Mouse (Mus musculus): Measurements from ENCODE around the gene Gpsm3. TPM values are rescaled to one million over a fixed set of nuclear protein-coding genes. Genes with fewer than 3 reads are reported as not detected.

The Gpsm3 gene
- polyA plus RNA-seq, 1 experiment, result 4.2 TPM

- H3K27me3 ChIP-seq (ENCODE audit: control insufficient read depth, insufficient read depth, low read length, poor library complexity, severe bottlenecking), result no peaks in the 10 kb centered on the region
- TF ChIP-seq POLR2A (IDR thresholded peaks at IDR 0.05; ENCODE audit: insufficient read depth, low read length) (peak; percentile 1), CTCF (IDR thresholded peaks at IDR 0.05; ENCODE audit: low read depth, low read length) (no peak)
- peak overlapping the region; percentile 81 for H3K9ac ChIP-seq (ENCODE audit: low read depth, poor library complexity, severe bottlenecking)
- peak overlapping the region; percentile 12 for H3K27ac ChIP-seq (ENCODE audit: insufficient read depth, low read length)
- H3K36me3 ChIP-seq (ENCODE audit: control insufficient read depth, insufficient read depth, low read length, poor library complexity, severe bottlenecking), result 0 out of 2 replicates have a peak, but pooled peaks cover 4% of the 10 kb centered on the region
- H3K9me3 ChIP-seq (replicated peaks; ENCODE audit: control insufficient read depth, insufficient read depth, low read length, poor library complexity, severe bottlenecking), result no peaks in the 10 kb centered on the region
- peaks cover 3% of the 10 kb centered on the region for H3K4me1 ChIP-seq (ENCODE audit: control insufficient read depth, insufficient read depth, low read length)
- peak overlapping the region; percentile 97 for H3K4me3 ChIP-seq (ENCODE audit: low read depth, low read length)
Measured at GRCm38 (mm10) chr17:34604511-34605237, 15.1 kb downstream of the Gpsm3 start.

- H3K27ac ChIP-seq (ENCODE audit: insufficient read depth, low read length), result peak overlapping the region; percentile 12
- peak; percentile 92 for TF ChIP-seq POLR2A (IDR thresholded peaks at IDR 0.05; ENCODE audit: insufficient read depth, low read length)
- TF ChIP-seq CTCF (IDR thresholded peaks at IDR 0.05; ENCODE audit: low read depth, low read length), result no peak
- no peak for TF ChIP-seq EP300 (IDR thresholded peaks at IDR 0.05; ENCODE audit: insufficient read depth, low read depth, low read length)
- H3K4me3 ChIP-seq (ENCODE audit: low read depth, low read length), result peak overlapping the region; percentile 97
- H3K27me3 ChIP-seq (ENCODE audit: control insufficient read depth, insufficient read depth, low read length, poor library complexity, severe bottlenecking), result no peaks in the 10 kb centered on the region
- 0 out of 2 replicates have a peak, but pooled peaks cover under 1% of the 10 kb centered on the region for H3K36me3 ChIP-seq (ENCODE audit: control insufficient read depth, insufficient read depth, low read length, poor library complexity, severe bottlenecking)
- H3K4me1 ChIP-seq (ENCODE audit: control insufficient read depth, insufficient read depth, low read length), result peaks cover 3% of the 10 kb centered on the region
- H3K9me3 ChIP-seq (replicated peaks; ENCODE audit: control insufficient read depth, insufficient read depth, low read length, poor library complexity, severe bottlenecking), result no peaks in the 10 kb centered on the region
- H3K9ac ChIP-seq (ENCODE audit: low read depth, poor library complexity, severe bottlenecking), result peak overlapping the region; percentile 81
Measured at GRCm38 (mm10) chr17:34605609-34606008, 16.0 kb downstream of the Gpsm3 start.

GRCm38 (mm10) chr17:34606186-34607039 lies 16.8 kb downstream of the Gpsm3 start:
- H3K4me3 ChIP-seq (ENCODE audit: low read depth, low read length), result peak overlapping the region; percentile 97
- H3K27ac ChIP-seq (ENCODE audit: insufficient read depth, low read length), result no peak overlapping the region
- peak overlapping the region; percentile 81 for H3K9ac ChIP-seq (ENCODE audit: low read depth, poor library complexity, severe bottlenecking)
- H3K9me3 ChIP-seq (replicated peaks; ENCODE audit: control insufficient read depth, insufficient read depth, low read length, poor library complexity, severe bottlenecking), result no peaks in the 10 kb centered on the region
- H3K27me3 ChIP-seq (ENCODE audit: control insufficient read depth, insufficient read depth, low read length, poor library complexity, severe bottlenecking), result no peaks in the 10 kb centered on the region
- H3K4me1 ChIP-seq (ENCODE audit: control insufficient read depth, insufficient read depth, low read length), result peaks cover 3% of the 10 kb centered on the region
- no peaks in the 10 kb centered on the region for H3K36me3 ChIP-seq (ENCODE audit: control insufficient read depth, insufficient read depth, low read length, poor library complexity, severe bottlenecking)
- TF ChIP-seq POLR2A (IDR thresholded peaks at IDR 0.05; ENCODE audit: insufficient read depth, low read length) (no peak), CTCF (IDR thresholded peaks at IDR 0.05; ENCODE audit: low read depth, low read length) (no peak), EP300 (IDR thresholded peaks at IDR 0.05; ENCODE audit: insufficient read depth, low read depth, low read length) (no peak)

- Histone ChIP-seq H3K4me1 (ENCODE audit: control insufficient read depth, insufficient read depth, low read length) (peaks cover 3% of the 10 kb centered on the region), H3K36me3 (ENCODE audit: control insufficient read depth, insufficient read depth, low read length, poor library complexity, severe bottlenecking) (no peaks in the 10 kb centered on the region), H3K9ac (ENCODE audit: low read depth, poor library complexity, severe bottlenecking) (no peak overlapping the region), H3K9me3 (replicated peaks; ENCODE audit: control insufficient read depth, insufficient read depth, low read length, poor library complexity, severe bottlenecking) (no peaks in the 10 kb centered on the region), H3K27me3 (ENCODE audit: control insufficient read depth, insufficient read depth, low read length, poor library complexity, severe bottlenecking) (no peaks in the 10 kb centered on the region), H3K4me3 (ENCODE audit: low read depth, low read length) (no peak overlapping the region), H3K27ac (ENCODE audit: insufficient read depth, low read length) (no peak overlapping the region)
- no peak for TF ChIP-seq POLR2A (IDR thresholded peaks at IDR 0.05; ENCODE audit: insufficient read depth, low read length)
- no peak for TF ChIP-seq EP300 (IDR thresholded peaks at IDR 0.05; ENCODE audit: insufficient read depth, low read depth, low read length)
- TF ChIP-seq CTCF (IDR thresholded peaks at IDR 0.05; ENCODE audit: low read depth, low read length), result no peak
Measured at GRCm38 (mm10) chr17:34607997-34608396, 18.4 kb downstream of the Gpsm3 start.

GRCm38 (mm10) chr17:34611050-34611449 lies 21.4 kb downstream of the Gpsm3 start:
- Histone ChIP-seq H3K36me3 (ENCODE audit: control insufficient read depth, insufficient read depth, low read length, poor library complexity, severe bottlenecking) (no peaks in the 10 kb centered on the region), H3K4me1 (ENCODE audit: control insufficient read depth, insufficient read depth, low read length) (peaks cover 3% of the 10 kb centered on the region), H3K9ac (ENCODE audit: low read depth, poor library complexity, severe bottlenecking) (no peak overlapping the region), H3K27me3 (ENCODE audit: control insufficient read depth, insufficient read depth, low read length, poor library complexity, severe bottlenecking) (no peaks in the 10 kb centered on the region), H3K9me3 (replicated peaks; ENCODE audit: control insufficient read depth, insufficient read depth, low read length, poor library complexity, severe bottlenecking) (no peaks in the 10 kb centered on the region), H3K27ac (ENCODE audit: insufficient read depth, low read length) (no peak overlapping the region), H3K4me3 (ENCODE audit: low read depth, low read length) (no peak overlapping the region)
- TF ChIP-seq CTCF (IDR thresholded peaks at IDR 0.05; ENCODE audit: low read depth, low read length) (no peak), EP300 (IDR thresholded peaks at IDR 0.05; ENCODE audit: insufficient read depth, low read depth, low read length) (no peak), POLR2A (IDR thresholded peaks at IDR 0.05; ENCODE audit: insufficient read depth, low read length) (no peak)

Measured in ES-Bruce4 (cell line).